Comparison of ENCODE assay signal across 22 mouse cellular contexts in genomic region chr17:64398708-64399107, GRCm38 (mm10).
"Had no signal": no experiment of that assay in that cellular context is flagged by ENCODE, and none has a peak within 500 bp of the region (broad histone marks: within the 10 kb centered on the region; RNA-seq: fewer than 3 reads in every experiment).

No protein-coding gene starts in this region.

- H3K36me3 ChIP-seq: limb, embryonic 12.5 days; limb, embryonic 15.5 days; neural tube, embryonic 12.5 days; neural tube, embryonic 15.5 days had no signal

- DNase-seq: kidney, postnatal 25 days; layer of hippocampus, adult 9-11 months; layer of hippocampus, postnatal 36 days; liver, postnatal 0 days; midbrain, embryonic 14.5 days; right cerebral cortex, adult 18-20 months; right cerebral cortex, postnatal 14 days; right cerebral cortex, postnatal 4 days; thymus, adult 18-20 months; thymus, postnatal 14 days; thymus, postnatal 4 days had no signal

- H3K27ac ChIP-seq: layer of hippocampus, adult 2 months; left cerebral cortex, adult 2 months; limb, embryonic 12.5 days; limb, embryonic 15.5 days; liver, embryonic 14.5 days; macrophage; neural tube, embryonic 12.5 days; neural tube, embryonic 15.5 days had no signal

- H3K27me3 ChIP-seq: limb, embryonic 12.5 days; limb, embryonic 15.5 days; neural tube, embryonic 12.5 days; neural tube, embryonic 15.5 days had no signal

- H3K4me2 ChIP-seq: limb, embryonic 12.5 days; limb, embryonic 15.5 days; liver, embryonic 11.5 days; lung, embryonic 14.5 days; midbrain, embryonic 11.5 days; neural tube, embryonic 12.5 days; neural tube, embryonic 15.5 days had no signal

- H3K4me1 ChIP-seq: limb, embryonic 15.5 days; neural tube, embryonic 12.5 days had no signal

- ATAC-seq: liver, postnatal 0 days had no signal

- H3K9me3 ChIP-seq: limb, embryonic 15.5 days; neural tube, embryonic 12.5 days; neural tube, embryonic 15.5 days had no signal

- H3K9ac ChIP-seq: limb, embryonic 12.5 days; limb, embryonic 15.5 days; liver, embryonic 14.5 days; liver, postnatal 0 days; lung, embryonic 14.5 days; neural tube, embryonic 12.5 days; neural tube, embryonic 15.5 days had no signal

- H3K4me3 ChIP-seq: layer of hippocampus, adult 2 months; left cerebral cortex, adult 2 months; limb, embryonic 12.5 days; limb, embryonic 15.5 days; neural tube, embryonic 12.5 days; neural tube, embryonic 15.5 days had no signal
